Mouse (Mus musculus): ENCODE data around the gene Gm21987. TPM values are rescaled to one million over a fixed set of nuclear protein-coding genes. Genes with fewer than 3 reads are reported as not detected.

Gene Gm21987
- polyA plus RNA-seq, 1 experiment from 2014 or later = not detected

GRCm38 (mm10) chr16:38374379-38375140 is 27.7 kb downstream of the Gm21987 start:
- Histone ChIP-seq H3K36me3 (ENCODE audit: insufficient read depth) (no peaks in the 10 kb centered on the region), H3K27me3 (ENCODE audit: insufficient read depth, low read length) (no peaks in the 10 kb centered on the region), H3K4me2 (0 out of 2 replicates have a peak overlapping the region, but pooled peaks have one; percentile 22), H3K4me3 (ENCODE audit: low read depth, low read length) (no peak overlapping the region), H3K9me3 (ENCODE audit: low read depth, low read length) (no peaks in the 10 kb centered on the region), H3K4me1 (ENCODE audit: insufficient read depth) (no peaks in the 10 kb centered on the region), H3K27ac (ENCODE audit: low read depth) (no peak overlapping the region; the same call in 1 of the 2 replicates), H3K9ac (no peak overlapping the region)
- no peak for TF ChIP-seq CTCF (IDR thresholded peaks at IDR 0.05; ENCODE audit: low read depth)
- ATAC-seq (ENCODE audit: insufficient read depth) (no peak), DNase-seq (no peak)
- WGBS = 76% methylated on average over 10 of the region's 10 CpGs

- Histone ChIP-seq H3K27ac (ENCODE audit: low read depth) (no peak overlapping the region), H3K9me3 (ENCODE audit: low read depth, low read length) (no peaks in the 10 kb centered on the region), H3K4me2 (no peak overlapping the region), H3K27me3 (ENCODE audit: insufficient read depth, low read length) (no peaks in the 10 kb centered on the region), H3K9ac (no peak overlapping the region), H3K36me3 (ENCODE audit: insufficient read depth) (no peaks in the 10 kb centered on the region), H3K4me3 (ENCODE audit: low read depth, low read length) (no peak overlapping the region), H3K4me1 (ENCODE audit: insufficient read depth) (no peaks in the 10 kb centered on the region)
- ATAC-seq (ENCODE audit: insufficient read depth) (no peak), DNase-seq (no peak)
- 72% methylated on average over 7 of the region's 7 CpGs for WGBS
- TF ChIP-seq CTCF (IDR thresholded peaks at IDR 0.05; ENCODE audit: low read depth) = no peak
These were observed 28.3 kb downstream of the Gm21987 start for GRCm38 (mm10) chr16:38375182-38375581.

GRCm38 (mm10) chr16:38376163-38376840 is 29.5 kb downstream of the Gm21987 start:
- WGBS = 33% methylated on average over 16 of the region's 17 CpGs
- Histone ChIP-seq H3K9ac (peak overlapping the region; percentile 43), H3K4me3 (ENCODE audit: low read depth, low read length) (peak overlapping the region; percentile 26), H3K36me3 (ENCODE audit: insufficient read depth) (no peaks in the 10 kb centered on the region), H3K27ac (ENCODE audit: low read depth) (no peak overlapping the region), H3K4me1 (ENCODE audit: insufficient read depth) (no peaks in the 10 kb centered on the region), H3K9me3 (ENCODE audit: low read depth, low read length) (no peaks in the 10 kb centered on the region), H3K4me2 (peak overlapping the region; percentile 58), H3K27me3 (ENCODE audit: insufficient read depth, low read length) (no peaks in the 10 kb centered on the region)
- TF ChIP-seq CTCF (IDR thresholded peaks at IDR 0.05; ENCODE audit: low read depth) = peak; percentile 45
- DNase-seq = peak; percentile 73
- peak; percentile 89 for ATAC-seq (ENCODE audit: insufficient read depth)

GRCm38 (mm10) chr16:38376841-38377249 is 30.0 kb downstream of the Gm21987 start:
- TF ChIP-seq CTCF (IDR thresholded peaks at IDR 0.05; ENCODE audit: low read depth) = no peak
- Histone ChIP-seq H3K4me3 (ENCODE audit: low read depth, low read length) (peak overlapping the region; percentile 26), H3K27me3 (ENCODE audit: insufficient read depth, low read length) (no peaks in the 10 kb centered on the region), H3K36me3 (ENCODE audit: insufficient read depth) (no peaks in the 10 kb centered on the region), H3K4me1 (ENCODE audit: insufficient read depth) (no peaks in the 10 kb centered on the region), H3K4me2 (peak overlapping the region; percentile 58), H3K9ac (peak overlapping the region; percentile 43), H3K27ac (ENCODE audit: low read depth) (no peak overlapping the region; the same call in 1 of the 2 replicates), H3K9me3 (ENCODE audit: low read depth, low read length) (no peaks in the 10 kb centered on the region)
- ATAC-seq (ENCODE audit: insufficient read depth) = peak; percentile 40; the same call in 1 of the 2 replicates
- no peak for DNase-seq
- WGBS = 48% methylated on average over 8 of the region's 8 CpGs

- Histone ChIP-seq H3K27me3 (ENCODE audit: insufficient read depth, low read length) (no peaks in the 10 kb centered on the region), H3K27ac (ENCODE audit: low read depth) (no peak overlapping the region), H3K36me3 (ENCODE audit: insufficient read depth) (no peaks in the 10 kb centered on the region), H3K4me2 (no peak overlapping the region), H3K4me3 (ENCODE audit: low read depth, low read length) (no peak overlapping the region), H3K4me1 (ENCODE audit: insufficient read depth) (no peaks in the 10 kb centered on the region), H3K9me3 (ENCODE audit: low read depth, low read length) (no peaks in the 10 kb centered on the region), H3K9ac (no peak overlapping the region)
- no peak for TF ChIP-seq CTCF (IDR thresholded peaks at IDR 0.05; ENCODE audit: low read depth)
- DNase-seq = no peak
- no peak for ATAC-seq (ENCODE audit: insufficient read depth)
- WGBS = 85% methylated on average over 6 of the region's 6 CpGs
These were observed 30.7 kb downstream of the Gm21987 start for GRCm38 (mm10) chr16:38377546-38377945.

GRCm38 (mm10) chr16:38378591-38378990 is 31.8 kb downstream of the Gm21987 start:
- no peak for TF ChIP-seq CTCF (IDR thresholded peaks at IDR 0.05; ENCODE audit: low read depth)
- H3K4me1 ChIP-seq (ENCODE audit: insufficient read depth) = no peaks in the 10 kb centered on the region
- no peak overlapping the region for H3K4me3 ChIP-seq (ENCODE audit: low read depth, low read length)
- H3K27ac ChIP-seq (ENCODE audit: low read depth) = no peak overlapping the region
- no peak for ATAC-seq (ENCODE audit: insufficient read depth)
- WGBS = 76% methylated on average over 6 of the region's 6 CpGs
- no peaks in the 10 kb centered on the region for H3K9me3 ChIP-seq (ENCODE audit: low read depth, low read length)
- H3K27me3 ChIP-seq (ENCODE audit: insufficient read depth, low read length) = no peaks in the 10 kb centered on the region
- no peak overlapping the region for H3K9ac ChIP-seq
- H3K4me2 ChIP-seq = no peak overlapping the region
- H3K36me3 ChIP-seq (ENCODE audit: insufficient read depth) = no peaks in the 10 kb centered on the region
- DNase-seq = no peak

- Histone ChIP-seq H3K4me2 (no peak overlapping the region), H3K4me3 (ENCODE audit: low read depth, low read length) (no peak overlapping the region), H3K9me3 (ENCODE audit: low read depth, low read length) (no peaks in the 10 kb centered on the region), H3K4me1 (ENCODE audit: insufficient read depth) (no peaks in the 10 kb centered on the region), H3K27me3 (ENCODE audit: insufficient read depth, low read length) (no peaks in the 10 kb centered on the region), H3K27ac (ENCODE audit: low read depth) (no peak overlapping the region), H3K9ac (no peak overlapping the region), H3K36me3 (ENCODE audit: insufficient read depth) (no peaks in the 10 kb centered on the region)
- no peak for TF ChIP-seq CTCF (IDR thresholded peaks at IDR 0.05; ENCODE audit: low read depth)
- ATAC-seq (ENCODE audit: insufficient read depth) (no peak), DNase-seq (no peak)
- WGBS = 17% methylated on average over 6 of the region's 6 CpGs
These were observed 32.2 kb downstream of the Gm21987 start for GRCm38 (mm10) chr16:38379088-38379487.

Data from lung, embryonic 14.5 days (tissue).